Mouse (Mus musculus) adrenal gland, adult 8-10 months (tissue): Measurements from ENCODE around the gene Nlgn1. TPM values are rescaled to one million over a fixed set of nuclear protein-coding genes. Genes with fewer than 3 reads are reported as not detected.

Experiments used
- DNase-seq: peaks from one replicate; pipeline ENCODE4 v3.0.0; 2022
- total RNA-seq, 4 experiments: library from RNA; stranded (reverse); gene quantifications; 2 replicates each; pipeline ENCODE4 v1.2.4; 2022

Gene Nlgn1
- total RNA-seq, 4 experiments from 2014 or later, result 0.65 to 1.1 (median 0.86) TPM

DNA sequence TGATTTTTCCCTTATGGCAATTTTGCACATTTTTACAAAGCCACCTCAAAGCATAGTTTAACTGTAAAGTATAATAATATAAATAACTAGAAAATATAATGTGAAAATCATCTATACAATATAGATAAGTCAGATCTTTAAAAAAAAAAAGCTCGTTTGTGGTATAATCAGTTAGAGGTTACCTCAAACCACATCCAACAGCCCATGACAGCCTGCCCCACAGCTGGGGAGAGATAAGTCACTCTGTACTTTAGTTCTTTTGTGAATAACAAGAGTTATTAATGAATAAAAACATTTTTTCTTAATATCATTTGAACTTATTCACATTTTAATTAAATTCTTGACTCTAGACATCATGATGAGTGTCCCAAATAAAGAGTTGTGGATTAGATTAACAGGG is 130.8 kb downstream of the Nlgn1 start:
- DNase-seq, result no peak

- no peak for DNase-seq
Measured at GRCm38 (mm10) chr3:26194970-26195369, 137.3 kb downstream of the Nlgn1 start.

DNA sequence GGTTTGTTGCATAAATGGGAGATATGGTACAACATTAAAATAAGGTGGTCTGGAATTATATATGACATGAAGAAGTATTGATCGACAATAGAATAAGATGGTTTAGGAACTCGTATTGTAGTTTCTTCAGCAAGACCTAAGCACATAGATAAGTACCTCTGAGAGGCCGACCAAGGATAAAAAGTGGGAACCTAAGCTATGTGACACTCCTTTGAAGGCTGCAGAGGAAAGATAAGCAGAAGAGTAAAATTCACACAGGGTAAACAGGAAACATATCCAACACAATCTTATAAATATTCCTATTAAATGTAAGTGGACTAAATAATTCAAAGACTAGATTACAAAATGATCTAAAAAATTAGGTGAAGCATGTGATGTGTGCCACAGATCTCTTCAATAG is 151.2 kb downstream of the Nlgn1 start:
- DNase-seq, result no peak

DNA sequence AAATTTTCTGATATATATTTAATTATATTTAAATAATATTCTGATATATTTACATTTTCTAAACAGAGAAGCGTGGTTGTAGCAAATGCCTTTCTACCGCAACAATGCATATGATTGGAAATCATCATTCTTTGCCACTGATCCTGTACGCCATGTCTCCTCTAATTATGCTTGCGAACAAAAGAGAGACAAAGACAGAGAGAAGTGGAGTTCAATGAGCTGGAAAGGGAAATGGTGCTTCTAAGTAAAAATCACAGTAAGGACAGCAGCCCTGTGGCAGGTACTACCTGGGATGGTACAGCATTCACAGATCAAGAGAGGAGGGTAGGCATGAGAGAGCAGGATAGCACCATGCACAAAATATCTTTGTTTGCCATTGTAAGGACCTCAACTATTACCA is 156.9 kb downstream of the Nlgn1 start:
- no peak for DNase-seq

DNA sequence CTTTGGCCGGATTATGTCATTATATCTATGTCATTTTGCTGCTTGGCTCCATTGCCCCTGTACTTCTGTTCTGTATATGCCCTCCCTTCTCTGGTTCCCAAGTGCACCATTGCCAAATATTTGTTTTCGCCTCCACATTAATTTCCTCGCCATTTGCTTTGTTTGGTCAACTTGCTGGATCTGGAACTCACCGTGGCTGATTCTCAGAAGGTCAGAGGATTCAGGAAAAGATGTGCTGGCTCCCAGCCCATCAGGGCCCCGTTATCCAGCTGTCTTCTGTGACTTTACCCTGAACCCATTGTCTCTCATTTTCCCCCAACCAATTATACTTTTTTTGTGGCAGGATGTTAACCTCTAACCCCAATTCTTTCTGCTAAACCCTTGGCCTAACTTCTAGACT is 158.0 kb downstream of the Nlgn1 start:
- DNase-seq, result no peak

DNA sequence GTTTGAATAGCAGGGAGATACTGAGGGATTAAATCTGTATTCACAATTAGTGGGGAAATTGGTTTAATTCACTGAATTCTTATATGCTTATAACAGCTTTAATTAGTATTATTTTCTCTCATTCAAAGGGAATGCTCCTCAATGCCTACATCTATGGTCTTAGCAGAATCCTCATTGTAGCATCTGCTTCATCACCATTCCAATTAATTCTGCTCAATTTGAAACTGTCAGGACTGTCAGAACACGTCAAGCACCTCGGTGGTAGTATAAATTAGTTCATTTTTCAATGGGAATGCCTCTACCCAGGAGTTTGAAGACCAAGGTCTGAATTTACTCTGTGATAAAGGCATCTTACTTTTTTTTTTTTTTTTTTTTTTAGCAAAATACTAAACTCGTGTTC is 158.6 kb downstream of the Nlgn1 start:
- no peak for DNase-seq

- DNase-seq, result no peak
Measured at GRCm38 (mm10) chr3:26166711-26167110, 165.5 kb downstream of the Nlgn1 start.

DNA sequence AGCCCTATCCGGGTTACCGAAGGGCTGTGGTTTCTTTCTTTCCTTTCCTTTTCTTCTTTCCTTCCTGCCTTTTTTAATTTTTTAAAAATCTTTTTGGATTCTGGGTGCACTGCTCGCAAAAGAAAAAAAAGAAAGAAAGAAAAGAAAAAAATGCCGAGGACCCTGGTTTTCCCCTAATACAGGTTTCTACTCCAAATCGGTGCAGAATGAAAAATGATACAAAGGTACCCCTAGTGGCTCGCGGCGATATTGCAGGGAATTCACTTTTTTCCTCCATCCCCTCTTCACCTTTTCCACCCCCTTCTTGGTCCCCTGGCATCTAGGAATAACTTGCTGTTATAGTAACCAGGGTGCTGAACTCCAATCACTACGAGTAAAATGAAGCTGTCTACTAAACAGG is 178.5 kb downstream of the Nlgn1 start:
- DNase-seq, result no peak

- no peak for DNase-seq
Measured at GRCm38 (mm10) chr3:26153036-26153741, 179.1 kb downstream of the Nlgn1 start.

DNA sequence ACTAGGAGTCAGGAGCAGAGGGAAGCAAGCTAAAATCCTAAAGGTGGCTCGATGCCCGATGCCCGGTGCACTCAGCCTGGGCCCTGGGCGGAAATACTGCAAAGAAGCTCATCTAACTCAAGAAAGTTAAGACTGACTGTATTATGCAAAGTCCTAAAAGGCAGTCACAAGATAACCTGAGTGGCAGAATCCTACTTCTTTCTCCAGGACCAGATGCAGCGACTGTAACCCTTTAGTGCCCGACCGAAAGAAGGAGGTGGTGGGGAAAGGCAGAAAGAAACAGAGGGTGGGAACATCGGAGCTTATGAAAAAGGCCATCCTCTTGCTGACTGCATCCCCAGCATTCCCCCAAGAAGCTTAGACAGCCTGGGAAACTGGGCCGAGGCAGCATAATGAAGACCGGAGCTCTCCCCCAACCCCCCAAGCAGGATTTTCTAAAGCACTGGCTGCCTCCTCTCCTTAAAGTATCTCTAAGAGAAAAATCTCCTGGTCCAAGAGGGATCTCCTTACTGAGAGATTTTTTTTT is 179.7 kb downstream of the Nlgn1 start:
- DNase-seq, result no peak

- DNase-seq, result no peak
Measured at GRCm38 (mm10) chr3:26151351-26152020, 180.8 kb downstream of the Nlgn1 start.

DNA sequence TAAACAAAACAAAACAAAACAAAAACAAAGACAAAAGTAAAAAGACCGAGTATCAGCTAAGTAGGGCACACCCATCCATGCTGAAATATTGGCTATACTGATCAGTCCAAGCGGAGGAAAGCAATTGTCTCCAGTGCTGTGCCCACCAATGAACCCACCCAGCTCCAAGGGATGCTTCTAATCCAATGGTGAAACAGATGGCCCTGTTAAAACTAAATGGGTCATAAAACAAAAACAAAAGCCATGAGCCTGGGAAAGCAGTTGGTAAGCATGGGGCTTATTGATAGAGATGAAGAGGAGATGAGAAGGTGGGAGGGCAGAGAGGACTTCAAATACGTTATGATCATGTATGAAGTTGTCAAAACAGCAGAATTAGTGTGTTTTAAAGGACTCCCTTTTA is 186.1 kb downstream of the Nlgn1 start:
- no peak for DNase-seq

- no peak for DNase-seq
Measured at GRCm38 (mm10) chr3:26145441-26145840, 186.8 kb downstream of the Nlgn1 start.

DNA sequence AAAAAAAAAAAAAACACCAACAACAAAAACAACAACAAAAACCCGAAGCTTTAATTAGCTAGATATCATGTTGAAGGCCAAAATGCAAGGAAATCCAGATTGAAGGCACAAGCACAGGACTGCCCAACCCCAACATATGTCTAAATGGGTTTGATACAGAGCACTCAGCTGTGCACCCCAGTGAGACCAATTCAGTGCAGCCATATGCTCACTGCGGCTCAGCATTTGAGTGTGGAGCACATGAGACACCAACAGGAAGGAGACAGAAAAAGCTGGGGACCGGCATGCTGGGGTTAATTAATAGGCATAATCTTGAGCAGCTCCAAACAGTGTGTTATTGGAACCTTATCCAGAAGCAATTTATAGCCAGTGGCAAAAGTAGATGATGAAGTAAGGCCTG is 190.7 kb downstream of the Nlgn1 start:
- no peak for DNase-seq

DNA sequence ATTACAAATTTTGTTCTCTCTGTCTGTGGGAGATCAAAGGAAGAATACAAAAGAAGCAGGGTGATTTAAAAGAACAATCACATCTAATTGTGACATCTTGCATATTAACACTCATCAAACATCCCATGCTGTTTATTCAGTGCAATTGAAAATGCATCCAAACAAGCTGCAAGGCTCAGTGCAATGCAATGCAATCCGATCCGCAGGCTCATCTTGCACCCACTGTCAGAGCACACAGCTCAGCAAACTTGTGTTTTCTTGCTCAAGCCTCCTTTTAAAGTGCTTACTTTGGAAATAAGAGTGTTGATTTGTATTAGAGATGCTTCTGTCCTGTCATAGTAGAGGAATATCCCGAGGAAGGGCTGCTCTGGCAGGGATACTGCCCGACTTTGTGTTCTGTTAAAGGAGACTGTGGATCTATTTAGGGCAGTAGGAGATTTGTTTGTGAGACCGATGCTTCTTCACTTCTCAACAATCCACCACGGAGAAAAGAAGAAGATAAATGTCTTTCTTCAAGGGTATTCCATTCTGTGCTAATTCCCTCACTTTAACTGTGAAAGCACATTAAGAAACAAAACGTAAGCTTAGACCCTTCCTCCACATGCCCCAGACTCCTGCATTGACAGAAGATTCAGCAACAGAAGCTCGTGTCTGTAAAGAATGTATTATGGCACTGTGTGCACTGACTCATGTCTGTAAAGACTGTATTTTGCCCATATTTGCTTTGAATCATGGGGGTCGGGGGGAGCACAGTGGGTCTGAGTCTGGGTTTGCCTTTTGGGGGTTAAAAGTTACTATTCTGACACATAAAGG is 197.2 kb downstream of the Nlgn1 start:
- no peak for DNase-seq

- no peak for DNase-seq
Measured at GRCm38 (mm10) chr3:26130919-26131318, 201.3 kb downstream of the Nlgn1 start.

DNA sequence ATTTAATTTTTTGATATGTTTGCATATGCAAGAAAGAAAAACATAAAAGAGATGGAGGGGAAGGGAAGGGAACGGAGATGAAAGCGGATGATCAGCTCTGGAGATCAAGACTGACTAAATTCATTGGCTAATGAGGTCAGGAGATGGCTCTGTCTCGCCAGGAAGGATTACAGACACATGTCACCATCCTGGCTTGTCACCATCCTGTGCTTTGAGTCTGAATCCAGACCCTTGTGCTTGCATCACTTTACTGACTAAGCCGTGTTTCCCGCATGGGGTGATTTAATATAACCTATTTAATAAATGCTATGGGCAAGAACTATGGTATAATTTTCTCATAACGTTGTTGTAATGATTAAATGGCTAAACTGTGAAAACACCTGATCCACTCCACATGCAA is 202.8 kb downstream of the Nlgn1 start:
- no peak for DNase-seq

GRCm38 (mm10) chr3:26117071-26117470 is 215.2 kb downstream of the Nlgn1 start:
- DNase-seq, result no peak

DNA sequence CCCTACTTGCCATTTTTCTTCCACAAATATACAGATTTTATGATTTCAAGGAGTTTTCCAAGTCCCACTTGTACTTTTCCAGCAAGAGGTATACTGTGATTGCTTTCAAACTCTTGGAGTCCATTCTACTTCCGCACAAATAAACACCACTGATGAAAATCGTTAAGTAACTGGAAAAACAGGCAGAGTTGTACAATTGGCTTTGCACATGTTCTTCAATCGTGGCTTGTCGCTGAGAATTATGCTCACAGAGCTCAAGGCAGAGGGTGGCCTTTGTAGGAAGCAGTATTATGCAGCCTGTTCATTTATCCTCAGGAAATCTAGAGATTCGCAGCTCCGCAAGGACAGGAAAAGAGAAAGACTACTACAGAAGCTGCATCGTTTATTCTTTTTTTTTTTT is 225.9 kb downstream of the Nlgn1 start:
- no peak for DNase-seq

GRCm38 (mm10) chr3:26105528-26105927 is 226.7 kb downstream of the Nlgn1 start:
- no peak for DNase-seq

DNA sequence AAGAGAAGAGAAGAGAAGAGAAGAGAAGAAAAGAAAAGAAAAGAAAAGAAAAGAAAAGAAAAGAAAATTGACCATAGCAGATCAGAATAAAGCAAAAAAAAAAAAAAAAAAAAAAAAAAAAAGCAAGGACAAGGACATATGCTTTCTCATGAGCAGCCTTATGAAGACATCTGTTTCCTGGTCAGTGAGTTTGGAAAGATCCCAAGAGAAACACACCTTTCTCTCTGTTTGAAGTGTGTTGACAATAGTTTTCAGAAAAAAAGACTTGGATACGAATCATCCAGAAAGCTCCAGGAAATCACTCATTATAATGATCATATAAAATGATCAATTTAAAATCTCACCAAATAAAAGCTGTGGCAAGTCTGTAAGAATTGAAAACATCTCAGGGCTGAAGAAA is 230.0 kb downstream of the Nlgn1 start:
- DNase-seq, result no peak

- peak; percentile 1 for DNase-seq
Measured at GRCm38 (mm10) chr3:26095551-26095950, 236.7 kb downstream of the Nlgn1 start.

- DNase-seq, result no peak
Measured at GRCm38 (mm10) chr3:26069366-26069765, 262.9 kb downstream of the Nlgn1 start.
